Mouse (Mus musculus): ENCODE data around the gene Trpm2.
"Not testable (repeated sequence)": the region's sequence is repeated elsewhere in the genome, so short reads cannot be mapped to it uniquely, and the experiment has no call there.

Trpm2 gene

GRCm38 (mm10) chr10:77970481-77970880 is at the start of gene Trpm2:
Gene Trpm2, minus strand, starts transcription at chr10:77970563.
- DNase-seq (ENCODE audit: low spot score), result no peak

- DNase-seq (ENCODE audit: low spot score), result not testable (repeated sequence)
These were observed 49.6 kb upstream of the Trpm2 start for GRCm38 (mm10) chr10:78019984-78020383.

- no peak for DNase-seq (ENCODE audit: low spot score)
These were observed 48.9 kb upstream of the Trpm2 start for GRCm38 (mm10) chr10:78019291-78019690.

GRCm38 (mm10) chr10:78018797-78019203 is 48.4 kb upstream of the Trpm2 start:
- DNase-seq (ENCODE audit: low spot score), result peak; percentile 77

- no peak for DNase-seq (ENCODE audit: low spot score)
These were observed 46.0 kb upstream of the Trpm2 start for GRCm38 (mm10) chr10:78016366-78016765.

GRCm38 (mm10) chr10:78015489-78015888 is 45.1 kb upstream of the Trpm2 start:
- DNase-seq (ENCODE audit: low spot score), result peak; percentile 74

- peak; percentile 95 for DNase-seq (ENCODE audit: low spot score)
These were observed 42.5 kb upstream of the Trpm2 start for GRCm38 (mm10) chr10:78012661-78013495.

GRCm38 (mm10) chr10:78011116-78011515 is 40.8 kb upstream of the Trpm2 start:
- DNase-seq (ENCODE audit: low spot score), result not testable (repeated sequence)

GRCm38 (mm10) chr10:78010335-78010734 is 40.0 kb upstream of the Trpm2 start:
- DNase-seq (ENCODE audit: low spot score), result no peak

GRCm38 (mm10) chr10:78009945-78010293 is 39.6 kb upstream of the Trpm2 start, which contains the start of gene Pfkl:
Gene Pfkl, minus strand, starts transcription at chr10:78010083.
- DNase-seq (ENCODE audit: low spot score), result no peak

GRCm38 (mm10) chr10:78009184-78009944 is 39.0 kb upstream of the Trpm2 start:
- peak; percentile 88 for DNase-seq (ENCODE audit: low spot score)

- no peak for DNase-seq (ENCODE audit: low spot score)
These were observed 37.8 kb upstream of the Trpm2 start for GRCm38 (mm10) chr10:78008169-78008568.

- DNase-seq (ENCODE audit: low spot score), result no peak
These were observed 36.8 kb upstream of the Trpm2 start for GRCm38 (mm10) chr10:78007203-78007602.

GRCm38 (mm10) chr10:78005791-78006438 is 35.6 kb upstream of the Trpm2 start:
- DNase-seq (ENCODE audit: low spot score), result no peak

- no peak for DNase-seq (ENCODE audit: low spot score)
These were observed 34.2 kb upstream of the Trpm2 start for GRCm38 (mm10) chr10:78004479-78005100.

GRCm38 (mm10) chr10:78002316-78002715 is 32.0 kb upstream of the Trpm2 start:
- DNase-seq (ENCODE audit: low spot score), result no peak

GRCm38 (mm10) chr10:78001796-78002195 is 31.4 kb upstream of the Trpm2 start:
- DNase-seq (ENCODE audit: low spot score), result no peak

GRCm38 (mm10) chr10:78000200-78000599 is 29.8 kb upstream of the Trpm2 start:
- DNase-seq (ENCODE audit: low spot score), result no peak

GRCm38 (mm10) chr10:77995639-77996038 is 25.3 kb upstream of the Trpm2 start:
- DNase-seq (ENCODE audit: low spot score), result no peak

- no peak for DNase-seq (ENCODE audit: low spot score)
These were observed 15.4 kb upstream of the Trpm2 start for GRCm38 (mm10) chr10:77985775-77986174.

- DNase-seq (ENCODE audit: low spot score), result peak; percentile 92
These were observed 14.3 kb upstream of the Trpm2 start for GRCm38 (mm10) chr10:77984660-77985059.

All from adipocyte (in vitro differentiated cells).